Mouse (Mus musculus) frontal cortex, adult 2 months (tissue): ENCODE data around the gene Gprin1. TPM values are rescaled to one million over a fixed set of nuclear protein-coding genes. Genes with fewer than 3 reads are reported as not detected.

ENCODE experiments used
- DNase-seq, 2 experiments: peaks; one replicate each; pipeline ENCODE4 v3.0.0; 2022; ENCODE audit warnings: low spot score in 1 of 2; ENCODE audit errors: extremely low spot score in 1 of 2
- polyA plus RNA-seq: library from polyadenylated mRNA; depleted of rRNA; stranded (reverse); fragments of >200 nt; gene quantifications from 2 replicates; pipeline ENCODE4 v1.2.3, GENCODE M21; 2012; rRNA removed

Gene Gprin1
- polyA plus RNA-seq, 1 experiment, result 88.5 TPM

DNA sequence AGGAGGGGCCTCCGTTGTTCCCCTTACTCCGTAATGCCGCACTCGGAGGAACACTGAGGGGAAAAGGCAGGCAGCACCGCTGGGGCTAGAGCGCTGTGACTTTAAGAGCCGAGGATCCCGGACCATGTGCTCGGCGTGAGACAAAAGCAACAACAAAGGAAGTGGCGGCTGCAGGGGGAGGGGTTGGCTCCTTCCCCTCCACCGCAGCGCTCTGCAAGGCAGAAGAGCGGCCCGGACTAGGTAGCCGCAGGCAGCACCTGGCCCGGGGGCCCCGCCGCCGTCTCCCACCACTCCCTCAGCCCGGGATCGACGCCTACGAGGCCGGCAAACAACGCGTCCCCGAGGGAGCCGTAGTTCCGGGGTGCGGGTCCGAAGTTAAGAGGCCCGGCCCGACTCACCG, 62.6 kb downstream of the Gprin1 start:
- DNase-seq, result peak; percentile 42 to 73

Other genes starting within 250 kb of the Gprin1 start
- gene Simc1, start 246.1 kb downstream of the Gprin1 start, polyA plus RNA-seq, result 17.1 and 18.6 TPM in 2 replicates
- gene 4833439L19Rik, start 184.4 kb downstream of the Gprin1 start, polyA plus RNA-seq, result 165 and 175 TPM in 2 replicates
- 13.5 and 20.6 TPM in 2 replicates for gene Arl10, start 174.9 kb downstream of the Gprin1 start, polyA plus RNA-seq
- gene Nop16, start 159.8 kb downstream of the Gprin1 start, polyA plus RNA-seq, result 24.5 and 29.3 TPM in 2 replicates
- gene Higd2a, start 159.7 kb downstream of the Gprin1 start, polyA plus RNA-seq, result 233 and 327 TPM in 2 replicates
- 306 and 339 TPM in 2 replicates for gene Cltb, start 138.5 kb downstream of the Gprin1 start, polyA plus RNA-seq
- 35.0 and 39.6 TPM in 2 replicates for gene Faf2, start 128.1 kb downstream of the Gprin1 start, polyA plus RNA-seq
- 133 and 142 TPM in 2 replicates for gene Rnf44, start 56.0 kb downstream of the Gprin1 start, polyA plus RNA-seq
- gene Cdhr2, start 48.4 kb downstream of the Gprin1 start, polyA plus RNA-seq, result 0.15 and 0.22 TPM in 2 replicates
- 560 and 602 TPM in 2 replicates for gene Sncb, start 16.7 kb upstream of the Gprin1 start, polyA plus RNA-seq
- gene Eif4e1b, start 34.1 kb upstream of the Gprin1 start, polyA plus RNA-seq, result not detected in 2 replicates
- 48.2 and 57.8 TPM in 2 replicates for gene Tspan17, start 39.5 kb upstream of the Gprin1 start, polyA plus RNA-seq
- 47.8 and 51.5 TPM in 2 replicates for gene Unc5a, start 199.5 kb upstream of the Gprin1 start, polyA plus RNA-seq